Mouse (Mus musculus): ENCODE measurements around the gene Acsl3. TPM values are rescaled to one million over a fixed set of nuclear protein-coding genes. Genes with fewer than 3 reads are reported as not detected.
A peak's percentile ranks its signal among the peaks of the same experiment; 100 is the strongest.

Gene Acsl3
- polyA plus RNA-seq (2015; fragmentation: Nextera tagmentation; extraction: Ambion mirVana) = 70.2 and 94.7 TPM in 2 replicates

DNA sequence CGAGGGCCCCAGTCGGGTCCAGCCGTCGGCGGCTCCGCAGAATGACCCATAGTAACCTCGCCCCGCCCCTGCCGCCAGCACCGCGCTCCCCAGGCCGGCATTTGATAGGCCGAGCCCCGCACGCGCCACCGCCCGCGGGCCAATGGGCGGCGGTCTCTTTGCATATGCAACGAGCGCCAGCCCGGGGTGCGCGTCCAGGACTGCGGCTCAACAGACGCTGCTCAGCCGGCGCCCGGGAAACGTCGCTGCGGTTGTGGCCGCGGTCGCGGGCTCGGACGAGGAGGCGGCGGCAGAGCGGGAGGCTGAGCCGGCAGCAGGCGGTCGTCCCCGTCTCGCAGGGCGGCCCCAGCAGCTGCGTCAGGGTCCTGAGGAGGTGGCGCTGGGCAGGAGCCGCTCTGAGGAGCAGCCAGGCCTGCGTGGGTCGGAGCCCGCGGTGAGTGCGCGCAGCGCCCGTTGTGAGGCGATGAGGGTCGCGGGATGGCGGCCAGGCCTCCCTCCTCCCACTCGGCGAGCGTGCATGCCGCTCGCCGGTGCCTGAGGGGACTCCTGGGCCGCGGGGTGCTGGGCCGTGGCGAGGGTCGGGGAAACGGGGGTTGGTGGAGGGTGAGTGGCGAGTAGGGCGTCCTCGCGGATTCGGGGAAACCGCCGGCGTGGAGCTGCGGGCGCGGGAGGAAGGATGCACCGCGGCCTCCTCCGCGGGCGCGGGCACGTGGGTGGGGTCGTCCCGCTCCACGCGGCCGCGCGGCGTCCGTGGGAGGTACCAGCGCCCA lies at the start of gene Acsl3, which contains the start of gene Utp14b:
Gene Acsl3 (plus strand): TSS at position 155 of the 770 bp plus-strand sequence.
Gene Utp14b (plus strand): TSS at position 368 of the 770 bp plus-strand sequence.
- peak; percentile 100 for ATAC-seq (ENCODE audit: low read depth)

GRCm38 (mm10) chr1:78609134-78609907 lies 48.3 kb upstream of the Acsl3 start:
- no peak overlapping the region for H3K4me3 ChIP-seq
- no peaks in the 10 kb centered on the region for H3K9me3 ChIP-seq
- 35% methylated on average over 12 of the region's 12 CpGs for WGBS
- H3K4me2 ChIP-seq = no peak overlapping the region
- H3K27ac ChIP-seq (replicated peaks) = no peak overlapping the region
- peaks cover 7% of the 10 kb centered on the region; the same call in 1 of the 2 replicates for H3K4me1 ChIP-seq (replicated peaks)
- ATAC-seq (ENCODE audit: low read depth) = no peak
- H3K9ac ChIP-seq = no peak overlapping the region
- H3K27me3 ChIP-seq = no peaks in the 10 kb centered on the region
- H3K36me3 ChIP-seq = no peaks in the 10 kb centered on the region

More for the DNA sequence above, at the start of gene Acsl3, which contains the start of gene Utp14b:
- Histone ChIP-seq H3K4me1 (replicated peaks) (peaks cover 36% of the 10 kb centered on the region), H3K4me2 (peak within 1 kb of the TSS; percentile 69), H3K9me3 (no peaks in the 10 kb centered on the region), H3K9ac (peak within 1 kb of the TSS; percentile 98), H3K36me3 (no peaks in the 10 kb centered on the region), H3K27me3 (no peaks in the 10 kb centered on the region), H3K4me3 (peak within 1 kb of the TSS; percentile 91), H3K27ac (replicated peaks) (peak within 1 kb of the TSS; percentile 99)
- WGBS = under 1% methylated on average over 81 of the region's 104 CpGs

DNA sequence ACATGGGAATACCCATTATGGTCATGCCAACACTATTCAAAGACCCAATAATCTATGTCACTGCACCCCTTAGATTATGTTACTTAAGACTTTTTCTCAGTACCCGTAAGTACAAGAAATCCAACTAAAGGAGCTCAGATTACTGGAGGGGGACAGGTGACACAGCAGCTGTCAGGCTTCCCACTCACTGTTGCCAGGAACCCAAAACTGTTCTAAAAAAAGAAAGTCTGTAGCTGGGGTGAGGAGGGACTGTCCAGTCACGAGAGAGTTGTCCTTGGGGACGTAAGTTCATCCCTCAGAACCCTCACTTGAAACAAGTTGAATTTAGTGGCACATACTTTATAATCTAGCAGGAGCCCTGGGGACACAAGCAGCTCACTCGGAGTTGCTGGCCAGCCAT lies 46.6 kb upstream of the Acsl3 start:
- Histone ChIP-seq H3K27ac (replicated peaks) (no peak overlapping the region), H3K9ac (no peak overlapping the region), H3K27me3 (no peaks in the 10 kb centered on the region), H3K4me3 (no peak overlapping the region), H3K4me2 (no peak overlapping the region), H3K36me3 (no peaks in the 10 kb centered on the region), H3K9me3 (no peaks in the 10 kb centered on the region), H3K4me1 (replicated peaks) (peaks cover 7% of the 10 kb centered on the region; the same call in 1 of the 2 replicates)
- ATAC-seq (ENCODE audit: low read depth) = no peak
- 76% methylated on average over 4 of the region's 4 CpGs for WGBS

- H3K9ac ChIP-seq = no peak overlapping the region
- H3K27me3 ChIP-seq = no peaks in the 10 kb centered on the region
- H3K4me1 ChIP-seq (replicated peaks) = peaks cover 7% of the 10 kb centered on the region; the same call in 1 of the 2 replicates
- no peaks in the 10 kb centered on the region for H3K36me3 ChIP-seq
- 92% methylated on average over 1 of the region's 1 CpGs for WGBS
- no peaks in the 10 kb centered on the region; the same call in 1 of the 2 replicates for H3K9me3 ChIP-seq
- H3K4me2 ChIP-seq = no peak overlapping the region
- no peak for ATAC-seq (ENCODE audit: low read depth)
- H3K27ac ChIP-seq (replicated peaks) = no peak overlapping the region
- no peak overlapping the region for H3K4me3 ChIP-seq
These were observed 44.7 kb upstream of the Acsl3 start for GRCm38 (mm10) chr1:78612959-78613358.

- Histone ChIP-seq H3K9ac (no peak overlapping the region), H3K4me3 (no peak overlapping the region), H3K36me3 (no peaks in the 10 kb centered on the region), H3K27ac (replicated peaks) (no peak overlapping the region), H3K4me2 (no peak overlapping the region), H3K27me3 (no peaks in the 10 kb centered on the region), H3K4me1 (replicated peaks) (no peaks in the 10 kb centered on the region), H3K9me3 (no peaks in the 10 kb centered on the region)
- no peak for ATAC-seq (ENCODE audit: low read depth)
- WGBS = 91% methylated on average over 2 of the region's 2 CpGs
These were observed 33.3 kb upstream of the Acsl3 start for GRCm38 (mm10) chr1:78624352-78624751.

- H3K27me3 ChIP-seq = no peaks in the 10 kb centered on the region
- no peak overlapping the region for H3K27ac ChIP-seq (replicated peaks)
- H3K4me2 ChIP-seq = no peak overlapping the region
- 64% methylated on average over 3 of the region's 3 CpGs for WGBS
- no peak overlapping the region for H3K4me3 ChIP-seq
- H3K4me1 ChIP-seq (replicated peaks) = no peaks in the 10 kb centered on the region
- H3K36me3 ChIP-seq = no peaks in the 10 kb centered on the region
- no peak overlapping the region for H3K9ac ChIP-seq
- no peak for ATAC-seq (ENCODE audit: low read depth)
- no peaks in the 10 kb centered on the region for H3K9me3 ChIP-seq
These were observed 23.1 kb upstream of the Acsl3 start for GRCm38 (mm10) chr1:78634486-78634885.

GRCm38 (mm10) chr1:78640871-78641270 lies 16.8 kb upstream of the Acsl3 start:
- Histone ChIP-seq H3K27me3 (no peaks in the 10 kb centered on the region), H3K4me2 (no peak overlapping the region), H3K36me3 (no peaks in the 10 kb centered on the region), H3K9me3 (no peaks in the 10 kb centered on the region), H3K9ac (no peak overlapping the region), H3K27ac (replicated peaks) (no peak overlapping the region), H3K4me1 (replicated peaks) (no peaks in the 10 kb centered on the region), H3K4me3 (no peak overlapping the region)
- no peak for ATAC-seq (ENCODE audit: low read depth)

DNA sequence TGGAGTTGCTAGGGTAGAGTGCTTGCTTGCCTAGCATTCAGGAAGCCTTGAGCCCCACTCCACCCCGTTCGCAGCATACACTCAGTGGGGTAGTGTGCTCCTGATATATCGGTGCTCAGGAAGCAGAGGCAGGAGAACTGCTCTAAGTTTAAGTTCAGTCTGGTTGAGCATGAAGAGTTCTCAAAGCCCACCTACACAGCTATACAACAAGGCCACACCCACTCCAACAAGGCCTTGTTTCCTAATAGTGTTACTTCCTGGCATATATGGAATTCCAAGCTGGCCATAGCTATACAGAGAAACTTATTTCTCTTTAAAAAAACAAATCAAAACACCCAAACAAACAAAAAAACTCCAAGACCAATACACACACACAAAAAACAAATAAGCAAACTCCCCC lies 15.8 kb upstream of the Acsl3 start:
- Histone ChIP-seq H3K27me3 (no peaks in the 10 kb centered on the region), H3K27ac (replicated peaks) (no peak overlapping the region), H3K36me3 (no peaks in the 10 kb centered on the region), H3K9me3 (no peaks in the 10 kb centered on the region), H3K4me2 (no peak overlapping the region), H3K4me1 (replicated peaks) (no peaks in the 10 kb centered on the region), H3K4me3 (no peak overlapping the region), H3K9ac (no peak overlapping the region)
- no peak for ATAC-seq (ENCODE audit: low read depth)
- 99% methylated on average over 3 of the region's 3 CpGs for WGBS

DNA sequence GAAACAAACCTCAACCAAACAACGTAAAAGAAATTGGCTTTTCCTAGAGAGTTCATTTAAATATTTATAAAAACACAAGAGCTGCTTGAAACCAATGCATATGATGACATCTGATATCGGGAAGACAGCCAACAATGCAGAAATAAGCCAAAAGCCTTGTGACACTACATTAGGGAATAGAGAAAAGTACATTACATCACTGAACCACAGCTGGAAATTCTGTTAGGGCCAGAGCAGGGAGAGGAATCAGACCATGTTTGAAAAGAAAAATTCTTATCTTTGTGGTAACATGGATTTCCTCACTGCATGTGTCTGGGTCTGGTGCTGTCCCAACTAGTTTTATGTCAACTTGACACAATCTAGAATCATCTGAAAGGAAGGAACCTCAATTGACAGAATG lies 15.4 kb upstream of the Acsl3 start:
- no peak overlapping the region for H3K4me2 ChIP-seq
- ATAC-seq (ENCODE audit: low read depth) = no peak
- 90% methylated on average over 2 of the region's 2 CpGs for WGBS
- no peaks in the 10 kb centered on the region for H3K9me3 ChIP-seq
- H3K36me3 ChIP-seq = no peaks in the 10 kb centered on the region
- H3K4me1 ChIP-seq (replicated peaks) = no peaks in the 10 kb centered on the region
- no peak overlapping the region for H3K27ac ChIP-seq (replicated peaks)
- H3K9ac ChIP-seq = no peak overlapping the region
- no peak overlapping the region for H3K4me3 ChIP-seq
- no peaks in the 10 kb centered on the region for H3K27me3 ChIP-seq

- Histone ChIP-seq H3K4me2 (no peak overlapping the region), H3K27me3 (no peaks in the 10 kb centered on the region), H3K4me1 (replicated peaks) (no peaks in the 10 kb centered on the region; the same call in 1 of the 2 replicates), H3K4me3 (no peak overlapping the region), H3K9me3 (no peaks in the 10 kb centered on the region), H3K9ac (no peak overlapping the region), H3K27ac (replicated peaks) (no peak overlapping the region), H3K36me3 (no peaks in the 10 kb centered on the region)
- WGBS = 47% methylated on average over 8 of the region's 8 CpGs
- ATAC-seq (ENCODE audit: low read depth) = no peak
These were observed 10.2 kb upstream of the Acsl3 start for GRCm38 (mm10) chr1:78647317-78647885.

DNA sequence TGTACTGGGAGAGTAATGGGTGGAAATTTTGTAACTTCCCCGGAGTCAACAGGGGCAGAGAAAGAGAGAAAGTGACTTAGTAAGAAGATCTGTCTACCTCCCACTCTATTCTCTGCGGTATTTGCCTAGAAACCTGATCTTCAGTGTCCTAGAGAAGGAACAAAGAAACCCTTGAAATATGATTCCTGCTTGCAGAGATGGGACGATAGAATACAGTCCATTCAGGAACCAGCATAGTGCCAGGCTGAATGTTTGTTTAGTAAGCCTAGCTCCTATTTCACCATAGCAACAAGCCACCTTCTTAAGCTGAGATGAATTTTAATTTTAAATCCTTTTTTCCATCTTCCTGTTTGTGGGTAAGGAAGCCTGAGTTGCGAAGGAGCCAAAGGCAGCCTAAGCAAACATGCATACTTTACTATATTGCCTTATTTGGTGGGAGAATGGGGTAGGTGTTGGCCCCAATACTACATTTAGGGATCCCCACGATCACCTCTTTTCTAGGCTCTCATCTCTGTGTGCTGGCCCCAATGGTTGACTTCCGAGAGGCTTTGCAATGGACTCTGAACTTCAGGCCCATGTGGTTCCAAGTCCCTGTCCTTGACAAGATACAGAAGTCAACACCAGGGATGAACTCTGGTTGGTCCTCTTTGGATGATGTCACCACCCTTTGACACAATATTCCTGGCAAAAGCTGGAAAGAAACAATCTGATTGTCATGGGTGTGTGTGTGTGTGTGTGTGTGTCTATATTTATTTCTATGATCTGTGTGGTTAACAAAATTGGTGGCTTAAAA lies 8.2 kb upstream of the Acsl3 start:
- no peaks in the 10 kb centered on the region; the same call in 1 of the 2 replicates for H3K4me1 ChIP-seq (replicated peaks)
- no peak overlapping the region for H3K4me2 ChIP-seq
- WGBS = 54% methylated on average over 6 of the region's 6 CpGs
- no peak for ATAC-seq (ENCODE audit: low read depth)
- no peaks in the 10 kb centered on the region for H3K9me3 ChIP-seq
- H3K36me3 ChIP-seq = no peaks in the 10 kb centered on the region
- H3K27ac ChIP-seq (replicated peaks) = no peak overlapping the region
- no peak overlapping the region for H3K9ac ChIP-seq
- no peaks in the 10 kb centered on the region for H3K27me3 ChIP-seq
- H3K4me3 ChIP-seq = no peak overlapping the region
